Mouse (Mus musculus) heart, postnatal 0 days (tissue): Measurements from ENCODE around the gene Itih4. TPM values are rescaled to one million over a fixed set of nuclear protein-coding genes. Genes with fewer than 3 reads are reported as not detected.

Experiments used
- ATAC-seq: fragments of 200-750 bp; cut with Nextera tagmentation; 2 replicates; pipeline ENCODE4 v1.8.0; 2017; ENCODE audit warnings: low read depth, moderate number of reproducible peaks, moderate library complexity; ENCODE audit not compliant: insufficient read depth
- DNase-seq: peaks from one replicate; pipeline ENCODE4 v3.0.0-alpha.2; 2016; ENCODE audit warnings: low spot score
- H3K27ac ChIP-seq: fragments of 300-500 bp; sonication (generic); 2 replicates; pipeline ENCODE4 v1.5.1; 2014; ENCODE audit warnings: low read depth, mild to moderate bottlenecking
- H3K27me3 ChIP-seq: fragments of 300-500 bp; sonication (generic); 2 replicates; pipeline ENCODE4 v1.6.1; 2014; ENCODE audit warnings: low read length, mixed read lengths; ENCODE audit not compliant: control insufficient read depth, insufficient read depth
- H3K36me3 ChIP-seq: fragments of 300-500 bp; sonication (generic); replicated peaks from 2 replicates; pipeline ENCODE4 v1.6.1; 2014; ENCODE audit warnings: low read length, mixed read lengths; ENCODE audit not compliant: control insufficient read depth, insufficient read depth
- H3K4me1 ChIP-seq: fragments of 300-500 bp; sonication (generic); 2 replicates; pipeline ENCODE4 v1.6.1; 2014; ENCODE audit warnings: antibody characterized with exemption; ENCODE audit not compliant: control insufficient read depth, insufficient read depth
- H3K4me2 ChIP-seq: fragments of 300-500 bp; sonication (generic); 2 replicates; pipeline ENCODE4 v1.6.1; 2014; ENCODE audit warnings: low read depth, mild to moderate bottlenecking, low read length, moderate library complexity
- H3K4me3 ChIP-seq: fragments of 300-500 bp; sonication (generic); 2 replicates; pipeline ENCODE4 v1.5.1; 2014; ENCODE audit warnings: low read depth, low read length
- H3K9ac ChIP-seq: fragments of 300-500 bp; sonication (generic); replicated peaks from 2 replicates; pipeline ENCODE4 v1.6.1; 2014; ENCODE audit warnings: low read depth, low read length, mixed read lengths
- H3K9me3 ChIP-seq: fragments of 300-500 bp; sonication (generic); replicated peaks from 2 replicates; pipeline ENCODE4 v1.6.1; 2016; ENCODE audit warnings: low read length; ENCODE audit not compliant: control insufficient read depth
- CTCF ChIP-seq: IDR thresholded peaks from 2 replicates; pipeline ENCODE4 v1.5.1; 2016; ENCODE audit warnings: antibody characterized with exemption, control low read depth, low read depth
- EP300 ChIP-seq: IDR thresholded peaks from 2 replicates; pipeline ENCODE4 v1.6.1; 2016; ENCODE audit warnings: antibody characterized with exemption, low read depth
- WGBS: fragments of 180-500 bp; shearing (Covaris S2); extraction: QIAGEN DNeasy Blood & Tissue Kit; methylation state at CpG from one replicate; pipeline ENCODE4 v1.1.7; 2014; 5-methylcytosine and 5-hydroxymethylcytosine counted together
- polyA plus RNA-seq: library from polyadenylated mRNA; unstranded; fragments of >200 nt; fragmentation: Nextera tagmentation; extraction: Ambion mirVana; gene quantifications from 2 replicates; pipeline ENCODE4 v1.2.1, GENCODE M21; 2015
- total RNA-seq: library from RNA; depleted of rRNA; stranded (reverse); fragments of >200 nt; gene quantifications from 2 replicates; pipeline ENCODE4 v1.2.3, GENCODE M21; 2014; ENCODE audit warnings: low replicate concordance

Itih4 gene
- total and polyA plus RNA-seq, 2 experiments from 2014 or later: 0.61 to 2.2 TPM

- H3K27me3 ChIP-seq: no peaks in the 10 kb centered on the region
- peaks cover 14% of the 10 kb centered on the region; the same call in 1 of the 2 replicates for H3K36me3 ChIP-seq
- H3K9me3 ChIP-seq: no peaks in the 10 kb centered on the region
- H3K4me3 ChIP-seq: no peak overlapping the region
- no peak overlapping the region for H3K4me2 ChIP-seq
- TF ChIP-seq CTCF (no peak), EP300 (no peak)
- H3K27ac ChIP-seq: no peak overlapping the region
- H3K4me1 ChIP-seq: peaks cover 13% of the 10 kb centered on the region
- 71% methylated on average over 12 of the region's 12 CpGs for WGBS
- H3K9ac ChIP-seq: no peak overlapping the region
- DNase-seq: no peak
- ATAC-seq: no peak
Observed at GRCm38 (mm10) chr14:30875130-30875865, 11.0 kb upstream of the Itih4 start.

- Histone ChIP-seq H3K36me3 (peaks cover 14% of the 10 kb centered on the region; the same call in 1 of the 2 replicates), H3K27ac (no peak overlapping the region), H3K9me3 (no peaks in the 10 kb centered on the region), H3K4me1 (peaks cover 10% of the 10 kb centered on the region; the same call in 1 of the 2 replicates), H3K27me3 (no peaks in the 10 kb centered on the region), H3K4me2 (no peak overlapping the region), H3K9ac (no peak overlapping the region), H3K4me3 (no peak overlapping the region)
- TF ChIP-seq EP300 (no peak), CTCF (no peak)
- ATAC-seq (no peak), DNase-seq (no peak)
- WGBS: 66% methylated on average over 9 of the region's 9 CpGs
Observed at GRCm38 (mm10) chr14:30875955-30876354, 10.3 kb upstream of the Itih4 start.

- Histone ChIP-seq H3K27ac (peak overlapping the region; percentile 25; the same call in 1 of the 2 replicates), H3K27me3 (no peaks in the 10 kb centered on the region), H3K4me1 (peaks cover 10% of the 10 kb centered on the region; the same call in 1 of the 2 replicates), H3K9ac (no peak overlapping the region), H3K4me3 (no peak overlapping the region), H3K9me3 (no peaks in the 10 kb centered on the region), H3K4me2 (no peak overlapping the region), H3K36me3 (peaks cover 14% of the 10 kb centered on the region; the same call in 1 of the 2 replicates)
- ATAC-seq (no peak), DNase-seq (no peak)
- WGBS: 78% methylated on average over 10 of the region's 10 CpGs
- TF ChIP-seq CTCF (no peak), EP300 (no peak)
Observed at GRCm38 (mm10) chr14:30876451-30876850, 9.8 kb upstream of the Itih4 start.

- no peak overlapping the region for H3K27ac ChIP-seq
- peaks cover 11% of the 10 kb centered on the region; the same call in 1 of the 2 replicates for H3K36me3 ChIP-seq
- ATAC-seq (no peak), DNase-seq (no peak)
- no peak overlapping the region for H3K9ac ChIP-seq
- no peaks in the 10 kb centered on the region for H3K9me3 ChIP-seq
- 94% methylated on average over 3 of the region's 3 CpGs for WGBS
- no peaks in the 10 kb centered on the region for H3K27me3 ChIP-seq
- no peak for TF ChIP-seq CTCF
- TF ChIP-seq EP300: no peak
- peaks cover 10% of the 10 kb centered on the region; the same call in 1 of the 2 replicates for H3K4me1 ChIP-seq
- H3K4me3 ChIP-seq: no peak overlapping the region
- no peak overlapping the region for H3K4me2 ChIP-seq
Observed at GRCm38 (mm10) chr14:30877827-30878226, 8.4 kb upstream of the Itih4 start.

GRCm38 (mm10) chr14:30878958-30879571 lies 7.2 kb upstream of the Itih4 start, which contains the start of gene Mustn1:
Mustn1 (plus strand) TSS chr14:30879200.
- H3K4me2 ChIP-seq: peak within 1 kb of the TSS; percentile 41
- H3K27ac ChIP-seq: peak within 1 kb of the TSS; percentile 85
- WGBS: 30% methylated on average over 11 of the region's 11 CpGs
- 0 out of 2 replicates have a peak within 1 kb of the TSS, but pooled peaks have one; percentile 11 for H3K4me3 ChIP-seq
- H3K9me3 ChIP-seq: no peaks in the 10 kb centered on the region
- H3K4me1 ChIP-seq: peaks cover 10% of the 10 kb centered on the region; the same call in 1 of the 2 replicates
- peak within 1 kb of the TSS; percentile 40; the same call in 1 of the 2 replicates for H3K9ac ChIP-seq
- DNase-seq (peak; percentile 88), ATAC-seq (peak; percentile 60)
- TF ChIP-seq CTCF (no peak), EP300 (peak; percentile 65; the same call in 1 of the 2 replicates)
- H3K27me3 ChIP-seq: no peaks in the 10 kb centered on the region
- 0 out of 2 replicates have a peak, but pooled peaks cover 5% of the 10 kb centered on the region for H3K36me3 ChIP-seq
